Mouse (Mus musculus) erythroid progenitor cell, adult 5-6 weeks (primary cell): ENCODE data around the gene Tmem151b. TPM values are rescaled to one million over a fixed set of nuclear protein-coding genes. Genes with fewer than 3 reads are reported as not detected.

Source experiments
- ATAC-seq: replicated peaks from 2 replicates; pipeline ENCODE4 v1.8.0; 2016; ENCODE audit warnings: moderate number of reproducible peaks, mild to moderate bottlenecking, moderate TSS enrichment, inconsistent platforms; ENCODE audit not compliant: poor library complexity, low FRiP score, severe bottlenecking
- total RNA-seq, 2 experiments: library from RNA; stranded (forward) in 1 of 2; stranded (reverse) in 1 of 2; fragments of 150-400 nt in 1 of 2; fragments of 186-747, 209-891 nt in 1 of 2; gene quantifications; 2 replicates each; pipeline versions ENCODE4 v1.2.3 to v1.2.4; 2015 to 2017; ENCODE audit warnings: low replicate concordance in 2 of 2

Tmem151b gene
- total RNA-seq, 2 experiments from 2014 or later, result not detected

GRCm38 (mm10) chr17:45566360-45567161 lies 17.1 kb upstream of the Tmem151b start:
- ATAC-seq, result no peak

- no peak for ATAC-seq
Measured at GRCm38 (mm10) chr17:45566031-45566359, 16.5 kb upstream of the Tmem151b start.

- no peak for ATAC-seq
Measured at GRCm38 (mm10) chr17:45565103-45565502, 15.6 kb upstream of the Tmem151b start.

- ATAC-seq, result no peak
Measured at GRCm38 (mm10) chr17:45564531-45565084, 15.1 kb upstream of the Tmem151b start.

GRCm38 (mm10) chr17:45563655-45564530 lies 14.4 kb upstream of the Tmem151b start, which contains the start of gene Slc35b2:
Gene Slc35b2, plus strand, starts transcription at chr17:45563874.
- peak; percentile 86 for ATAC-seq

GRCm38 (mm10) chr17:45563216-45563615 lies 13.7 kb upstream of the Tmem151b start:
- no peak for ATAC-seq

- ATAC-seq, result no peak
Measured at GRCm38 (mm10) chr17:45559732-45560525, 10.5 kb upstream of the Tmem151b start.

GRCm38 (mm10) chr17:45557998-45558862 lies 8.8 kb upstream of the Tmem151b start:
- ATAC-seq, result no peak

GRCm38 (mm10) chr17:45557246-45557824 lies 7.9 kb upstream of the Tmem151b start:
- no peak for ATAC-seq

GRCm38 (mm10) chr17:45556514-45557245 lies 7.2 kb upstream of the Tmem151b start:
- no peak for ATAC-seq

GRCm38 (mm10) chr17:45556107-45556489 lies 6.6 kb upstream of the Tmem151b start:
- no peak for ATAC-seq

GRCm38 (mm10) chr17:45555452-45556106 lies 6.1 kb upstream of the Tmem151b start, which contains the start of gene Nfkbie:
Gene Nfkbie, plus strand, starts transcription at chr17:45555703.
- ATAC-seq, result peak; percentile 67

- ATAC-seq, result no peak
Measured at GRCm38 (mm10) chr17:45554420-45554819, 4.9 kb upstream of the Tmem151b start.

GRCm38 (mm10) chr17:45553065-45553464 lies 3.6 kb upstream of the Tmem151b start:
- ATAC-seq, result no peak

GRCm38 (mm10) chr17:45551816-45552451 lies 2.5 kb upstream of the Tmem151b start:
- ATAC-seq, result peak; percentile 62

GRCm38 (mm10) chr17:45551249-45551796 lies 1.8 kb upstream of the Tmem151b start:
- no peak for ATAC-seq

- no peak for ATAC-seq
Measured at GRCm38 (mm10) chr17:45550253-45550652, 776 bp upstream of the Tmem151b start.
